Mouse (Mus musculus): ENCODE results near the gene Amdhd1. TPM values are rescaled to one million over a fixed set of nuclear protein-coding genes. Genes with fewer than 3 reads are reported as not detected.

The Amdhd1 gene
- polyA plus RNA-seq, 2 experiments = 0.16 to 0.17 TPM

- 93% methylated on average over 4 of the region's 4 CpGs for whole genome bisulfite sequencing
- Histone ChIP-seq H3K9ac (ENCODE audit: low read depth, low read length, severe bottlenecking) (no peak overlapping the region), H3K4me2 (replicated peaks; ENCODE audit: low read depth, low read length, severe bottlenecking) (no peak overlapping the region), H3K27ac (replicated peaks; ENCODE audit: low read depth, low read length) (no peak overlapping the region), H3K27me3 (ENCODE audit: control insufficient read depth, insufficient read depth, low read length) (no peaks in the 10 kb centered on the region), H3K36me3 (ENCODE audit: control insufficient read depth, insufficient read depth, low read length) (no peaks in the 10 kb centered on the region), H3K9me3 (ENCODE audit: control insufficient read depth, low read length) (no peaks in the 10 kb centered on the region), H3K4me1 (ENCODE audit: control insufficient read depth, insufficient read depth, low read length) (no peaks in the 10 kb centered on the region), H3K4me3 (replicated peaks; ENCODE audit: low read length) (no peak overlapping the region)
- TF ChIP-seq POLR2A (IDR thresholded peaks at IDR 0.05; ENCODE audit: borderline replicate concordance, extremely low read depth, insufficient read depth, insufficient read length) = no peak
- DNase-seq (ENCODE audit: low spot score) (no peak), ATAC-seq (ENCODE audit: low FRiP score, low read depth) (no peak)
Observed at GRCm38 (mm10) chr10:93547741-93548270, 8.0 kb upstream of the Amdhd1 start.

DNA sequence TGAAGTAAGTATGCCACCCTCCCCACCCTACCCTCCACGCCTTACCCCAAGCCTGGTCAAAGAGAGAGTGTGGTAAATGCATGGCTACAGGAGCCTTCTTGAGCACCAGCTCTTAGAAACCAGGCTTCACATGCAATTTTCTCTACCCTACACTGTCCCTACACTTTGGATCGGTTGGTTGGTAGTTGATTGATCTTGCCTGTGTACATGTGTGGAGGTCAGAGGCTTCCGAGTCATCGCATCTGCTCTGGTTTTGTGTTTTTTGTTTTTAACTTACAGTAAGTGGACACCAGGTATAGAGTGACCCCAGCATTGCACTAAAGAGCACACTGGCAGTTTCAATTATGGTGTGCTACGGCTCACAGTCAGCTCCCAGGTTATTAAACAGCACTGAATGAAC is 4.3 kb upstream of the Amdhd1 start:
- H3K27ac ChIP-seq (replicated peaks; ENCODE audit: low read depth, low read length) = no peak overlapping the region
- no peak for TF ChIP-seq POLR2A (IDR thresholded peaks at IDR 0.05; ENCODE audit: borderline replicate concordance, extremely low read depth, insufficient read depth, insufficient read length)
- no peak for DNase-seq (ENCODE audit: low spot score)
- H3K4me1 ChIP-seq (ENCODE audit: control insufficient read depth, insufficient read depth, low read length) = peaks cover 9% of the 10 kb centered on the region
- no peak for ATAC-seq (ENCODE audit: low FRiP score, low read depth)
- no peaks in the 10 kb centered on the region for H3K27me3 ChIP-seq (ENCODE audit: control insufficient read depth, insufficient read depth, low read length)
- no peaks in the 10 kb centered on the region for H3K9me3 ChIP-seq (ENCODE audit: control insufficient read depth, low read length)
- H3K4me3 ChIP-seq (replicated peaks; ENCODE audit: low read length) = no peak overlapping the region
- no peak overlapping the region for H3K9ac ChIP-seq (ENCODE audit: low read depth, low read length, severe bottlenecking)
- 71% methylated on average over 5 of the region's 5 CpGs for WGBS
- no peak overlapping the region for H3K4me2 ChIP-seq (replicated peaks; ENCODE audit: low read depth, low read length, severe bottlenecking)
- no peaks in the 10 kb centered on the region for H3K36me3 ChIP-seq (ENCODE audit: control insufficient read depth, insufficient read depth, low read length)

DNA sequence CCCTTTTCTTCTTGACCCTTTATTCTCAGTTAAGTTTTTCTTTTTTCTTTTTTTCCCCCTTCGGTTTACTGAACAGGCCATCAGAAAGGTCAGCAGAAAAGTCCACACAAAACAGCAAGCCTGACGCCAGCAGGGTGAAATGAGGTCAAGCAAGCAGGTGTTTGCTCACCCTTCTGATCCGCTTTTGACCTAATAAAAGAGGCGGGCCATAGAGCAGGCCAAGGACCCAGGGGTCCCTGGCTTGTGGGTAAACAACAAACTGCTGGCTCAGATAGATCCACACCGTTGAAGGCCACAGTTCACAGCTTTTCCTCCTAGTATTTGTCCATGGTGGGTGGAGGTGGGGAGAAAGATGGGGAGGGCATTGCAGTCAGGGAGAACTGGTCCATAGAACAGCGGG is 3.3 kb upstream of the Amdhd1 start:
- no peak overlapping the region for H3K4me3 ChIP-seq (replicated peaks; ENCODE audit: low read length)
- no peak overlapping the region for H3K4me2 ChIP-seq (replicated peaks; ENCODE audit: low read depth, low read length, severe bottlenecking)
- 66% methylated on average over 6 of the region's 6 CpGs for WGBS
- no peak overlapping the region for H3K27ac ChIP-seq (replicated peaks; ENCODE audit: low read depth, low read length)
- DNase-seq (ENCODE audit: low spot score) (no peak), ATAC-seq (ENCODE audit: low FRiP score, low read depth) (no peak)
- no peak overlapping the region for H3K9ac ChIP-seq (ENCODE audit: low read depth, low read length, severe bottlenecking)
- no peaks in the 10 kb centered on the region for H3K9me3 ChIP-seq (ENCODE audit: control insufficient read depth, low read length)
- no peak for TF ChIP-seq POLR2A (IDR thresholded peaks at IDR 0.05; ENCODE audit: borderline replicate concordance, extremely low read depth, insufficient read depth, insufficient read length)
- H3K27me3 ChIP-seq (ENCODE audit: control insufficient read depth, insufficient read depth, low read length) = no peaks in the 10 kb centered on the region
- H3K4me1 ChIP-seq (ENCODE audit: control insufficient read depth, insufficient read depth, low read length) = peaks cover 9% of the 10 kb centered on the region
- H3K36me3 ChIP-seq (ENCODE audit: control insufficient read depth, insufficient read depth, low read length) = no peaks in the 10 kb centered on the region

GRCm38 (mm10) chr10:93542356-93542755 is 2.5 kb upstream of the Amdhd1 start:
- Histone ChIP-seq H3K27me3 (ENCODE audit: control insufficient read depth, insufficient read depth, low read length) (no peaks in the 10 kb centered on the region), H3K27ac (replicated peaks; ENCODE audit: low read depth, low read length) (no peak overlapping the region), H3K4me2 (replicated peaks; ENCODE audit: low read depth, low read length, severe bottlenecking) (no peak overlapping the region), H3K4me1 (ENCODE audit: control insufficient read depth, insufficient read depth, low read length) (peaks cover 9% of the 10 kb centered on the region), H3K36me3 (ENCODE audit: control insufficient read depth, insufficient read depth, low read length) (no peaks in the 10 kb centered on the region), H3K9ac (ENCODE audit: low read depth, low read length, severe bottlenecking) (no peak overlapping the region), H3K9me3 (ENCODE audit: control insufficient read depth, low read length) (no peaks in the 10 kb centered on the region), H3K4me3 (replicated peaks; ENCODE audit: low read length) (no peak overlapping the region)
- 64% methylated on average over 4 of the region's 4 CpGs for WGBS
- no peak for DNase-seq (ENCODE audit: low spot score)
- no peak for TF ChIP-seq POLR2A (IDR thresholded peaks at IDR 0.05; ENCODE audit: borderline replicate concordance, extremely low read depth, insufficient read depth, insufficient read length)
- ATAC-seq (ENCODE audit: low FRiP score, low read depth) = no peak

GRCm38 (mm10) chr10:93541585-93541984 is 1.8 kb upstream of the Amdhd1 start:
- DNase-seq (ENCODE audit: low spot score) (no peak), ATAC-seq (ENCODE audit: low FRiP score, low read depth) (no peak)
- peaks cover 9% of the 10 kb centered on the region for H3K4me1 ChIP-seq (ENCODE audit: control insufficient read depth, insufficient read depth, low read length)
- no peak overlapping the region for H3K4me3 ChIP-seq (replicated peaks; ENCODE audit: low read length)
- 73% methylated on average over 1 of the region's 1 CpGs for WGBS
- H3K36me3 ChIP-seq (ENCODE audit: control insufficient read depth, insufficient read depth, low read length) = no peaks in the 10 kb centered on the region
- no peaks in the 10 kb centered on the region for H3K27me3 ChIP-seq (ENCODE audit: control insufficient read depth, insufficient read depth, low read length)
- H3K27ac ChIP-seq (replicated peaks; ENCODE audit: low read depth, low read length) = no peak overlapping the region
- TF ChIP-seq POLR2A (IDR thresholded peaks at IDR 0.05; ENCODE audit: borderline replicate concordance, extremely low read depth, insufficient read depth, insufficient read length) = no peak
- H3K9me3 ChIP-seq (ENCODE audit: control insufficient read depth, low read length) = no peaks in the 10 kb centered on the region
- H3K9ac ChIP-seq (ENCODE audit: low read depth, low read length, severe bottlenecking) = no peak overlapping the region
- no peak overlapping the region for H3K4me2 ChIP-seq (replicated peaks; ENCODE audit: low read depth, low read length, severe bottlenecking)
